Mouse (Mus musculus): ENCODE data around the gene Rmi2.

GRCm38 (mm10) chr16:10812865-10813371 is 21.9 kb upstream of the Rmi2 start, which contains the start of gene Gm11172:
- TF ChIP-seq CTCF (IDR thresholded peaks at IDR 0.05; ENCODE audit: borderline replicate concordance, insufficient read depth, low read length) (no peak), POLR2A (IDR thresholded peaks at IDR 0.05; ENCODE audit: low read depth, low read length) (no peak)
